Mouse (Mus musculus): Measurements from ENCODE around the gene Cdhr4.

DNA sequence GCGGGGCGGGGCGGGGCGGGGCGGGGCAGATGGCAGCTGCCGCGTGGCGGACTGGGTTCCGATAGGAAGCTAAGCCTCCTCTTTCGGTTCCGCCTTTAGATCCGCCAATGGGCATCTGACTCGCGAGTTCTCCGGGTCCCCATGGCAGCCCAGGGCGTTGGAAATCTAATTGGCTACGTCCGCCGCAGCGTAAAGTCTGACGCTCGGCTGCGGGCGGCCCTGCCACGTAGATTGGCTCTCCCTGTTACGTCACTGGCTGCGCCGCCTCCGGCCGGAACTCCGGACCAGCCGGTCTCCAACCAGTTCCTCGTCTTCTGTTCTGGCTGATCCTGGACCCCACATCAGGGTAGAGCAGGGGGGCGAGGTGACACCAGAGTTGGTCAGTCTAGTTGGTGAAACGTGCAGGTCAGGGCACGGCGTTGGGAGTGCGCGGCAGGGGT, 56.7 kb downstream of the Cdhr4 start, which contains the start of gene Gmppb:
- TF ChIP-seq EP300 (IDR thresholded peaks at IDR 0.05; ENCODE audit: low read depth) (0 out of 2 replicates have a peak, but pooled peaks have one; percentile 45), CTCF (IDR thresholded peaks at IDR 0.05; ENCODE audit: low read depth) (no peak)

Data from heart, postnatal 0 days (tissue).